ENCODE assay signal across 10 mouse cellular contexts in genomic region chr7:137303776-137304171, GRCm38 (mm10). TPM values are rescaled to one million over a fixed set of nuclear protein-coding genes. Genes with fewer than 3 reads are reported as not detected.
DNase-seq lines count a peak whose midpoint lies in the region; ATAC-seq lines count a peak whose summit lies in the region.
"Had no signal": no experiment of that assay in that cellular context is flagged by ENCODE, and none has a peak within 500 bp of the region (broad histone marks: within the 10 kb centered on the region; RNA-seq: fewer than 3 reads in every experiment).

No protein-coding gene starts in this region.

- H3K27me3 ChIP-seq in heart, embryonic 13.5 days (replicated peaks): peaks cover 88% of the 10 kb centered on the region
- peaks cover 7% of the 10 kb centered on the region; the same call in 1 of the 2 replicates for H3K27me3 ChIP-seq in embryonic facial prominence, embryonic 12.5 days
- peaks cover 50% of the 10 kb centered on the region for H3K27me3 ChIP-seq in limb, embryonic 10.5 days (ENCODE audit: low read depth, poor library complexity, severe bottlenecking)
- H3K27me3 ChIP-seq in neural tube, embryonic 13.5 days: peaks cover 20% of the 10 kb centered on the region

- no peak overlapping the region for H3K27ac ChIP-seq in heart, embryonic 13.5 days (replicated peaks)
- H3K27ac ChIP-seq in embryonic facial prominence, embryonic 12.5 days: peak overlapping the region; percentile 86
- peak overlapping the region; percentile 83 for H3K27ac ChIP-seq in limb, embryonic 10.5 days
- peak overlapping the region; percentile 87 for H3K27ac ChIP-seq in neural tube, embryonic 13.5 days (replicated peaks)
- H3K27ac ChIP-seq: kidney, postnatal 0 days; liver, embryonic 15.5 days had no signal

- 45% methylated on average over 10 of the region's 10 CpGs for WGBS in heart, embryonic 13.5 days
- 11% methylated on average over 10 of the region's 10 CpGs for WGBS in embryonic facial prominence, embryonic 12.5 days
- 17% methylated on average over 10 of the region's 10 CpGs for WGBS in limb, embryonic 10.5 days
- 17% methylated on average over 10 of the region's 10 CpGs for WGBS in neural tube, embryonic 13.5 days

- H3K9me3 ChIP-seq in heart, embryonic 13.5 days: no peaks in the 10 kb centered on the region
- H3K9me3 ChIP-seq in embryonic facial prominence, embryonic 12.5 days: no peaks in the 10 kb centered on the region
- H3K9me3 ChIP-seq in limb, embryonic 10.5 days (replicated peaks): no peaks in the 10 kb centered on the region
- no peaks in the 10 kb centered on the region for H3K9me3 ChIP-seq in neural tube, embryonic 13.5 days
- H3K9me3 ChIP-seq: liver, embryonic 15.5 days had no signal

- intact Hi-C loops in heart, postnatal 36 days (cut with DNase I): loop anchor here (5.0 kb wide), 1 partner anchor 56 kb away; no protein-coding TSS in a partner anchor

- 0 out of 2 replicates have a peak overlapping the region, but pooled peaks have one; percentile 10 for H3K9ac ChIP-seq in heart, embryonic 13.5 days
- H3K9ac ChIP-seq in embryonic facial prominence, embryonic 12.5 days: peak overlapping the region; percentile 44; the same call in 1 of the 2 replicates
- peak overlapping the region; percentile 78 for H3K9ac ChIP-seq in neural tube, embryonic 13.5 days
- H3K9ac ChIP-seq: liver, embryonic 15.5 days had no signal

- no peak overlapping the region for H3K4me3 ChIP-seq in heart, embryonic 13.5 days
- H3K4me3 ChIP-seq in embryonic facial prominence, embryonic 12.5 days: peak overlapping the region; percentile 20; the same call in 1 of the 2 replicates
- H3K4me3 ChIP-seq in limb, embryonic 10.5 days: peak overlapping the region; percentile 22; the same call in 1 of the 2 replicates
- H3K4me3 ChIP-seq in neural tube, embryonic 13.5 days: peak overlapping the region; percentile 88
- H3K4me3 ChIP-seq: liver, embryonic 15.5 days had no signal

- peaks cover 26% of the 10 kb centered on the region for H3K4me1 ChIP-seq in heart, embryonic 13.5 days
- peaks cover 69% of the 10 kb centered on the region for H3K4me1 ChIP-seq in embryonic facial prominence, embryonic 12.5 days
- peaks cover 91% of the 10 kb centered on the region for H3K4me1 ChIP-seq in limb, embryonic 10.5 days
- H3K4me1 ChIP-seq in neural tube, embryonic 13.5 days (replicated peaks): peaks cover 85% of the 10 kb centered on the region
- H3K4me1 ChIP-seq: liver, embryonic 15.5 days had no signal

- ATAC-seq in heart, embryonic 13.5 days (ENCODE audit: extremely low read depth, insufficient number of reproducible peaks, low FRiP score, low TSS enrichment): no peak
- no peak for ATAC-seq in embryonic facial prominence, embryonic 12.5 days (ENCODE audit: insufficient number of reproducible peaks, insufficient read depth, low FRiP score, low TSS enrichment)
- ATAC-seq in neural tube, embryonic 13.5 days (ENCODE audit: low read depth): no peak
- ATAC-seq in activated CD4-positive, CD25-positive, alpha-beta regulatory T cell, adult 4 months: no peak

- H3K4me2 ChIP-seq in heart, embryonic 13.5 days: peak overlapping the region; percentile 24; the same call in 1 of the 2 replicates
- peak overlapping the region; percentile 50 for H3K4me2 ChIP-seq in embryonic facial prominence, embryonic 12.5 days (replicated peaks)
- H3K4me2 ChIP-seq in neural tube, embryonic 13.5 days: peak overlapping the region; percentile 62
- H3K4me2 ChIP-seq: liver, embryonic 15.5 days had no signal

- no peaks in the 10 kb centered on the region for H3K36me3 ChIP-seq in heart, embryonic 13.5 days
- H3K36me3 ChIP-seq in embryonic facial prominence, embryonic 12.5 days: no peaks in the 10 kb centered on the region; the same call in 1 of the 2 replicates
- H3K36me3 ChIP-seq in limb, embryonic 10.5 days: peaks cover 3% of the 10 kb centered on the region; the same call in 1 of the 2 replicates
- H3K36me3 ChIP-seq in neural tube, embryonic 13.5 days: peaks cover 20% of the 10 kb centered on the region
- H3K36me3 ChIP-seq: liver, embryonic 15.5 days had no signal

- no peak for DNase-seq in heart, postnatal 36 days
- peak; percentile 71 for DNase-seq in limb, embryonic 10.5 days (ENCODE audit: low spot score)
- DNase-seq in urinary bladder, postnatal 4 days (ENCODE audit: low spot score in 2 of 2): no peak
- no peak for DNase-seq in adrenal gland, postnatal 25 days

RNA-seq across cellular contexts. Expression of gene Ebf3, which starts 10.5 kb away (rescaled TPM):
- polyA plus RNA-seq in heart, embryonic 13.5 days (2015; fragmentation: Nextera tagmentation; extraction: Ambion mirVana): 0.52 and 0.60 TPM in 2 replicates
- 1 to 10 TPM; 8.0 to 8.1 TPM for total RNA-seq in heart, postnatal 36 days (2021)
- 15.5 and 21.1 TPM in 2 replicates for polyA plus RNA-seq in embryonic facial prominence, embryonic 12.5 days (2016; fragmentation: Nextera tagmentation; extraction: Ambion mirVana)
- 3.1 and 6.3 TPM in 2 replicates for polyA plus RNA-seq in limb, embryonic 10.5 days (2016; fragmentation: Nextera tagmentation; extraction: Ambion mirVana)
- polyA plus RNA-seq in neural tube, embryonic 13.5 days (2015; fragmentation: Nextera tagmentation; extraction: Ambion mirVana): 23.9 and 24.1 TPM in 2 replicates
- polyA plus RNA-seq in activated CD4-positive, CD25-positive, alpha-beta regulatory T cell, adult 4 months (2017; shearing (Covaris generic)): not detected
- total RNA-seq in adrenal gland, postnatal 25 days (2021): 4.8 and 7.3 TPM in 2 replicates

Comparison
In these comparisons a context has a peak if more than half of its experiments do, and no peak if none do; other contexts are left out.
1. H3K9ac ChIP-seq: peak in every context shown above with its lines; median percentile 78 in neural tube, embryonic 13.5 days; 44 in embryonic facial prominence, embryonic 12.5 days; 10 in heart, embryonic 13.5 days.